Mouse (Mus musculus): ENCODE results near the gene 2310057M21Rik. TPM values are rescaled to one million over a fixed set of nuclear protein-coding genes. Genes with fewer than 3 reads are reported as not detected.

2310057M21Rik gene
- polyA plus RNA-seq, 1 experiment from 2014 or later, result 15.4 TPM

GRCm38 (mm10) chr7:131317587-131317986 lies 45.0 kb downstream of the 2310057M21Rik start:
- Histone ChIP-seq H3K9ac (no peak overlapping the region), H3K4me1 (replicated peaks) (peaks cover 3% of the 10 kb centered on the region; the same call in 1 of the 2 replicates), H3K36me3 (no peaks in the 10 kb centered on the region), H3K4me2 (no peak overlapping the region), H3K4me3 (no peak overlapping the region), H3K9me3 (replicated peaks) (no peaks in the 10 kb centered on the region), H3K27ac (no peak overlapping the region), H3K27me3 (no peaks in the 10 kb centered on the region)
- 52% methylated on average over 12 of the region's 12 CpGs for WGBS
- no peak for ATAC-seq (replicated peaks; ENCODE audit: insufficient number of reproducible peaks, insufficient read depth, low FRiP score, low read depth)

- Histone ChIP-seq H3K4me2 (no peak overlapping the region), H3K4me1 (replicated peaks) (peaks cover 3% of the 10 kb centered on the region; the same call in 1 of the 2 replicates), H3K36me3 (no peaks in the 10 kb centered on the region), H3K9ac (no peak overlapping the region), H3K9me3 (replicated peaks) (no peaks in the 10 kb centered on the region), H3K27me3 (no peaks in the 10 kb centered on the region), H3K4me3 (no peak overlapping the region), H3K27ac (no peak overlapping the region)
- no peak for ATAC-seq (replicated peaks; ENCODE audit: insufficient number of reproducible peaks, insufficient read depth, low FRiP score, low read depth)
- WGBS, result 74% methylated on average over 7 of the region's 7 CpGs
These were observed 48.1 kb downstream of the 2310057M21Rik start for GRCm38 (mm10) chr7:131314493-131314892.

DNA sequence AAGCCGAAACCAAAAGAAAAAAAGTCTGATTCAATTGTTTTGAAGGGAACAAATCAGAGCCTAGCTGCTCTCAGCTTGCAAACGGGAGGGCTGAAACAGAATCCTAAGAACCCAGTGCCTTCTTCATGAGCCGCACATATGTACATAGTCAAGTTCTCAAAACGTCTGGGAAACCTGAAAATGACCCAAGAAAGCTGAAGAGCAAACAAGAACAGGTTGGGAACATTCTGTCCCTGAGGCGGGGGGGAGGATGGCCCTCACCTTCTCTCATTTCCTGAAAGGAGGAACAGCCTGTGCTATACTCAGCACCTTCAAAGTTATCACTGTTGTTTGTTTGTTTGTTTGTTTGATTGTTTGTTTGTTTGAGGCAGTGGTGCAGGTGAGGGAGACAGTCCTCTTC lies 55.8 kb downstream of the 2310057M21Rik start:
- Histone ChIP-seq H3K36me3 (no peaks in the 10 kb centered on the region), H3K27me3 (no peaks in the 10 kb centered on the region), H3K9me3 (replicated peaks) (no peaks in the 10 kb centered on the region), H3K4me1 (replicated peaks) (no peaks in the 10 kb centered on the region), H3K4me2 (no peak overlapping the region), H3K9ac (no peak overlapping the region), H3K27ac (no peak overlapping the region), H3K4me3 (no peak overlapping the region)
- WGBS, result 76% methylated on average over 5 of the region's 5 CpGs
- ATAC-seq (replicated peaks; ENCODE audit: insufficient number of reproducible peaks, insufficient read depth, low FRiP score, low read depth), result no peak

- Histone ChIP-seq H3K9me3 (replicated peaks) (no peaks in the 10 kb centered on the region), H3K27ac (no peak overlapping the region), H3K36me3 (no peaks in the 10 kb centered on the region), H3K27me3 (no peaks in the 10 kb centered on the region), H3K4me2 (no peak overlapping the region), H3K4me1 (replicated peaks) (no peaks in the 10 kb centered on the region), H3K4me3 (no peak overlapping the region), H3K9ac (no peak overlapping the region)
- no peak for ATAC-seq (replicated peaks; ENCODE audit: insufficient number of reproducible peaks, insufficient read depth, low FRiP score, low read depth)
- 73% methylated on average over 8 of the region's 8 CpGs for WGBS
These were observed 59.2 kb downstream of the 2310057M21Rik start for GRCm38 (mm10) chr7:131303340-131303739.

GRCm38 (mm10) chr7:131297151-131297550 lies 65.4 kb downstream of the 2310057M21Rik start:
- Histone ChIP-seq H3K4me2 (no peak overlapping the region), H3K27me3 (no peaks in the 10 kb centered on the region), H3K9ac (no peak overlapping the region), H3K4me3 (no peak overlapping the region), H3K4me1 (replicated peaks) (no peaks in the 10 kb centered on the region), H3K27ac (no peak overlapping the region), H3K9me3 (replicated peaks) (no peaks in the 10 kb centered on the region), H3K36me3 (no peaks in the 10 kb centered on the region)
- ATAC-seq (replicated peaks; ENCODE audit: insufficient number of reproducible peaks, insufficient read depth, low FRiP score, low read depth), result no peak
- 67% methylated on average over 8 of the region's 8 CpGs for WGBS

Other genes starting within 250 kb of the 2310057M21Rik start
- not detected in 2 replicates for gene 4933402N03Rik, start 216.4 kb downstream of the 2310057M21Rik start, polyA plus RNA-seq (2015; fragmentation: Nextera tagmentation; extraction: Ambion mirVana)
- 0.25 and 0.30 TPM in 2 replicates for gene 5430419D17Rik, start 188.4 kb downstream of the 2310057M21Rik start, polyA plus RNA-seq (2015; fragmentation: Nextera tagmentation; extraction: Ambion mirVana)
- 0.62 and 0.68 TPM in 2 replicates for gene Cuzd1, start 40.5 kb downstream of the 2310057M21Rik start, polyA plus RNA-seq (2015; fragmentation: Nextera tagmentation; extraction: Ambion mirVana)
- gene Fam24b, start 33.2 kb downstream of the 2310057M21Rik start, polyA plus RNA-seq (2015; fragmentation: Nextera tagmentation; extraction: Ambion mirVana), result not detected in 2 replicates
- not detected in 2 replicates for gene Fam24a, start 28.9 kb downstream of the 2310057M21Rik start, polyA plus RNA-seq (2015; fragmentation: Nextera tagmentation; extraction: Ambion mirVana)
- gene Pstk, start 8.4 kb upstream of the 2310057M21Rik start, polyA plus RNA-seq (2015; fragmentation: Nextera tagmentation; extraction: Ambion mirVana), result 79.6 and 84.9 TPM in 2 replicates
- 8.6 and 8.7 TPM in 2 replicates for gene Ikzf5, start 47.8 kb upstream of the 2310057M21Rik start, polyA plus RNA-seq (2015; fragmentation: Nextera tagmentation; extraction: Ambion mirVana)
- gene Acadsb, start 47.8 kb upstream of the 2310057M21Rik start, polyA plus RNA-seq (2015; fragmentation: Nextera tagmentation; extraction: Ambion mirVana), result 93.0 and 94.9 TPM in 2 replicates
- gene Hmx3, start 180.1 kb upstream of the 2310057M21Rik start, polyA plus RNA-seq (2015; fragmentation: Nextera tagmentation; extraction: Ambion mirVana), result not detected in 2 replicates
- gene Hmx2, start 186.0 kb upstream of the 2310057M21Rik start, polyA plus RNA-seq (2015; fragmentation: Nextera tagmentation; extraction: Ambion mirVana), result 0.09 TPM in 1 of 2 replicates, not detected in the other
- gene Bub3, start 197.5 kb upstream of the 2310057M21Rik start, polyA plus RNA-seq (2015; fragmentation: Nextera tagmentation; extraction: Ambion mirVana), result 111 and 135 TPM in 2 replicates